Mouse (Mus musculus) erythroid progenitor cell, adult 5-6 weeks (primary cell): ENCODE data around the gene Pilrb1. TPM values are rescaled to one million over a fixed set of nuclear protein-coding genes. Genes with fewer than 3 reads are reported as not detected.

Experiments used
- ATAC-seq: replicated peaks from 2 replicates; pipeline ENCODE4 v1.8.0; 2016; ENCODE audit warnings: moderate number of reproducible peaks, mild to moderate bottlenecking, moderate TSS enrichment, inconsistent platforms; ENCODE audit not compliant: poor library complexity, low FRiP score, severe bottlenecking
- total RNA-seq, 2 experiments: library from RNA; stranded (forward) in 1 of 2; stranded (reverse) in 1 of 2; fragments of 150-400 nt in 1 of 2; fragments of 186-747, 209-891 nt in 1 of 2; gene quantifications; 2 replicates each; pipeline versions ENCODE4 v1.2.3 to v1.2.4; 2015 to 2017; ENCODE audit warnings: low replicate concordance in 2 of 2

Gene Pilrb1
- total RNA-seq, 2 experiments from 2014 or later: 15.1 to 21.4 TPM

DNA sequence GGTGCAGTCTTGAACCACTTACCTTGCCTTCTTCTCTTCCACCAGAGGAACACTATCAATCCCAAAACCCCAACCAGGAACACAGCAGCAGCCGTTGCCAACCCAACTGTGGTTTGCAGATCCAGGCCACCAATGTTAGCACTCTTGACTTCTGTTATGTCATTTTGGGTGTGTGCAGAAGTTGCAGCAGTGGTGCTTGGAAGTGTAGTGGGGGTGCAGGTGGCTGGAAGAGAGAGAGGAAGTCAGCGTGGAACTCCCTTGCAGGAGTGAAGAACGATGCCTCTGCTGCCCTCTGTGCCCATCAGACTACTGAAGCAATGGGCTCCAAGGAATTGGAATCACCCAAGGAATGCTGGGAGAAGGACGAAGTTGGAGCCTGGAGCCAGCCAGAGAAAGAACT, 26.8 kb downstream of the Pilrb1 start:
- no peak for ATAC-seq

GRCm38 (mm10) chr5:137830238-137830637, 27.7 kb downstream of the Pilrb1 start:
- ATAC-seq: no peak

- ATAC-seq: no peak
These were observed 29.2 kb downstream of the Pilrb1 start for GRCm38 (mm10) chr5:137828694-137829093.

DNA sequence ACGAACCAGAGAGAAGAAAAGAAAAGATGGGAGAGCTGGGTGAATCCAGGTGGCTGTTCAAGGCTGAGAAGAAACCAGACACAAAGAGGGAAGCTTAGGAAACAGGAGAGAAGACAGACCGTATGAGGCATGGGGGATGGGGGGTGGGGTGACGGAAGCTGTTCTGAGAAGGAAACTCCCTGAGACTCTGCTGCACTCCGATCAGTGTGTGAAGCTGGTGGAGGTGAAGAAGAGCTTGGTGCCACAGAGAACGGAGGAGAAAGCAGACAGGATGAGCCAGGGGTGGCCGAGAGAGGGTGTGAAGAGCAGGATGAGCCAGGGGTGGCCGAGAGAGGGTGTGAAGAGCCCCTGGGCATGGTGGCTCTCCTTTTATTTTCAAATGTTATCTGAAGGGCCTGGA, 31.5 kb downstream of the Pilrb1 start:
- no peak for ATAC-seq

GRCm38 (mm10) chr5:137825971-137826370, 31.9 kb downstream of the Pilrb1 start:
- no peak for ATAC-seq

GRCm38 (mm10) chr5:137825030-137825429, 32.9 kb downstream of the Pilrb1 start:
- no peak for ATAC-seq

- no peak for ATAC-seq
These were observed 34.4 kb downstream of the Pilrb1 start for GRCm38 (mm10) chr5:137823455-137824045.

DNA sequence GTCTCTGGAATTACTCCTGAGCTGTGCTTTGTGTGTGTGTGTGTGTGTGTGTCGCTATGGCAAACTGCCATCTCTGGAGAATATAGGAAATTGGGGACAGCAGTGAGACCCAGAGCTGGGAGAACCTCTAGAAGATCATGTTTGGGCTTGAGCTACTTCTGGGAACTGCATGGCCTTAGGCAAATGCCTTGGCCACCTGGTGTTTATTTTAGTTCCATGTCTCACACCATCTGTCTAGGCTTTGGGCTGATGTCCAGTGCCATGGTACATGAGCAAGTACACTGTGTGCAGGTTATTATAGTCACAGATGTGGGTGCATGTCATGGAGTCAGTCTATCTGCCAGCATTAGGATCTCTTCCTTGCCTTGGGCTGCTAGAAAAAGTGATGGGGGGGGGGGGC, 35.3 kb downstream of the Pilrb1 start:
- no peak for ATAC-seq

GRCm38 (mm10) chr5:137822126-137822525, 35.8 kb downstream of the Pilrb1 start:
- ATAC-seq: no peak

DNA sequence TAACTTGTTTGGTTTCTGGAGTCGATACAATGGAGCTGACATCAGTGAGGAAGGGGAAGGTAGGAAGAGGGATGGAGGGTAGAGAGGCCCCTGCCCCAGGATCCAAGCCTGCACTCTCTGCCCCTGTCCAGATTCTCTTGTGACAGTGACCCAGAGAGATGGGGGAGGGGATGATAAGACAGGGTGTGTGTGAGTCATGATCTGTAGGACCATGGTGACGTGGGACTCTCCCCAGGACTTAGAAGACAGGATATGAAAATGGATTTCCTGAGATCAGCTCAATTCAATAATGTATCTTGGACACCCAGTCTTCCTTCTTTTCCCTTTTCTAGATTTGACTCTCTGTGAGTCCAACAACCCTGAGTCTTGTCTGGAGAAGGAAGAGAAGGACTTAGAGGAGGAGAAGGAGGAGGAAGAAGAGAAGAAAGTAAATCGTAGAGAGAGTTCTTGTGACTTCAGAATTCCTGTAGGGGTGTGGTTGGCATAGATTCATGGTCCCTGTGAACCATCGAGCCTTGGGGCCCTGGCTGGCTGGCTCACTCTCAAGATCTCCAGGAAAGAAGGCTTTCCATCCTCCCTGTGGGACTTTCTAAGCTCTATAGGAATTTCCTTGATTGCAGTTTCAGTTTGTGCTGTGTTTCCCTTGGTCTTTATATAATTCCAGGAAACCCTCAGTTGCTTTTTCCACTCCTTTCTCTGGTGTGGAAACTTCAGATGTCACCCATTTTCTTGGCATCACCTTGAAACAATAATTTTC, 40.3 kb downstream of the Pilrb1 start:
- ATAC-seq: no peak

GRCm38 (mm10) chr5:137808316-137808715, 49.6 kb downstream of the Pilrb1 start:
- no peak for ATAC-seq

DNA sequence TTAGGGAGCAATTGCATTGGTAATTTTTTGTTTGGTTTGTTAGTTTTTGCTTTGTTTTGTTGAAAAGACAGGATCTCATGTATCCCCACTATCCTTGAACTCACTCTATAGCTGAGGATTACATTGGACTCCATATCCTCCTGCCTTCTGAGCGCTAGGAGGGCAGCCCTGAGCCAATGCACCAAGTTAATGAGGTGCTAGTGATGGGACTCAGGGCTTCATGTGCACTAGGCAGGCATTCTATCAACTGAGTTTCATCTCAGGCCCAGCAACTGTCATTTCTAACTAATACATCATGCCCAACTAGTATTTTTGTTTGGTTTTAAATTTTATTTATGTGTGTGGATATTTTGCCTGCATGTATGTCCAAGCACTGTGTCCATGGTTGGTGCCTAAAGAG, 51.7 kb downstream of the Pilrb1 start:
- no peak for ATAC-seq

Other genes with a start within 250 kb of the Pilrb1 start
- gene Pcolce, start 244.3 kb downstream of the Pilrb1 start, total RNA-seq (2015; ENCODE audit: low replicate concordance): 1.7 and 3.2 TPM in 2 replicates
- 1.0 TPM in 1 of 2 replicates, not detected in the other for gene Pcolce, start 244.3 kb downstream of the Pilrb1 start, total RNA-seq (2017; ENCODE audit: low replicate concordance)
- not detected in 2 replicates for gene Fbxo24, start 229.1 kb downstream of the Pilrb1 start, total RNA-seq (2015; ENCODE audit: low replicate concordance)
- gene Fbxo24, start 229.1 kb downstream of the Pilrb1 start, total RNA-seq (2017; ENCODE audit: low replicate concordance): not detected in 2 replicates
- 46.9 and 75.0 TPM in 2 replicates for gene Lrch4, start 229.0 kb downstream of the Pilrb1 start, total RNA-seq (2015; ENCODE audit: low replicate concordance)
- gene Lrch4, start 229.0 kb downstream of the Pilrb1 start, total RNA-seq (2017; ENCODE audit: low replicate concordance): 32.0 and 37.7 TPM in 2 replicates
- 17.3 and 25.2 TPM in 2 replicates for gene Gm20605, start 228.9 kb downstream of the Pilrb1 start, total RNA-seq (2015; ENCODE audit: low replicate concordance)
- 6.1 and 17.1 TPM in 2 replicates for gene Gm20605, start 228.9 kb downstream of the Pilrb1 start, total RNA-seq (2017; ENCODE audit: low replicate concordance)
- 62.5 and 94.1 TPM in 2 replicates for gene Sap25, start 216.8 kb downstream of the Pilrb1 start, total RNA-seq (2015; ENCODE audit: low replicate concordance)
- 7.7 and 15.9 TPM in 2 replicates for gene Sap25, start 216.8 kb downstream of the Pilrb1 start, total RNA-seq (2017; ENCODE audit: low replicate concordance)
- not detected in 2 replicates for gene Irs3, start 212.4 kb downstream of the Pilrb1 start, total RNA-seq (2015; ENCODE audit: low replicate concordance)
- not detected in 2 replicates for gene Irs3, start 212.4 kb downstream of the Pilrb1 start, total RNA-seq (2017; ENCODE audit: low replicate concordance)
- 91.4 and 101 TPM in 2 replicates for gene Agfg2, start 173.4 kb downstream of the Pilrb1 start, total RNA-seq (2015; ENCODE audit: low replicate concordance)
- 91.5 and 141 TPM in 2 replicates for gene Agfg2, start 173.4 kb downstream of the Pilrb1 start, total RNA-seq (2017; ENCODE audit: low replicate concordance)
- 2.5 TPM in 1 of 2 replicates, not detected in the other for gene Nyap1, start 116.5 kb downstream of the Pilrb1 start, total RNA-seq (2015; ENCODE audit: low replicate concordance)
- 1.4 and 4.9 TPM in 2 replicates for gene Nyap1, start 116.5 kb downstream of the Pilrb1 start, total RNA-seq (2017; ENCODE audit: low replicate concordance)
- 31.0 and 47.9 TPM in 2 replicates for gene Tsc22d4, start 112.4 kb downstream of the Pilrb1 start, total RNA-seq (2015; ENCODE audit: low replicate concordance)
- 88.1 and 103 TPM in 2 replicates for gene Tsc22d4, start 112.4 kb downstream of the Pilrb1 start, total RNA-seq (2017; ENCODE audit: low replicate concordance)
- gene Ppp1r35, start 79.3 kb downstream of the Pilrb1 start, total RNA-seq (2015; ENCODE audit: low replicate concordance): 43.6 and 45.8 TPM in 2 replicates
- 28.0 and 51.0 TPM in 2 replicates for gene Ppp1r35, start 79.3 kb downstream of the Pilrb1 start, total RNA-seq (2017; ENCODE audit: low replicate concordance)
- 45.4 and 50.7 TPM in 2 replicates for gene Mepce, start 70.5 kb downstream of the Pilrb1 start, total RNA-seq (2015; ENCODE audit: low replicate concordance)
- 8.9 and 22.3 TPM in 2 replicates for gene Mepce, start 70.5 kb downstream of the Pilrb1 start, total RNA-seq (2017; ENCODE audit: low replicate concordance)
- 9.7 and 15.5 TPM in 2 replicates for gene Zcwpw1, start 70.3 kb downstream of the Pilrb1 start, total RNA-seq (2015; ENCODE audit: low replicate concordance)
- 18.1 and 35.3 TPM in 2 replicates for gene Zcwpw1, start 70.3 kb downstream of the Pilrb1 start, total RNA-seq (2017; ENCODE audit: low replicate concordance)
- 9.2 and 35.7 TPM in 2 replicates for gene Pilra, start 21.8 kb downstream of the Pilrb1 start, total RNA-seq (2015; ENCODE audit: low replicate concordance)
- gene Pilra, start 21.8 kb downstream of the Pilrb1 start, total RNA-seq (2017; ENCODE audit: low replicate concordance): 10.5 and 14.4 TPM in 2 replicates
- gene Pilrb2, start 13.7 kb upstream of the Pilrb1 start, total RNA-seq (2015; ENCODE audit: low replicate concordance): 53.2 and 56.9 TPM in 2 replicates
- gene Pilrb2, start 13.7 kb upstream of the Pilrb1 start, total RNA-seq (2017; ENCODE audit: low replicate concordance): 4.0 and 17.1 TPM in 2 replicates
- not detected in 2 replicates for gene Cyp3a13, start 63.5 kb upstream of the Pilrb1 start, total RNA-seq (2015; ENCODE audit: low replicate concordance)
- gene Cyp3a13, start 63.5 kb upstream of the Pilrb1 start, total RNA-seq (2017; ENCODE audit: low replicate concordance): not detected in 2 replicates
- not detected in 2 replicates for gene Gjc3, start 105.0 kb upstream of the Pilrb1 start, total RNA-seq (2015; ENCODE audit: low replicate concordance)
- gene Gjc3, start 105.0 kb upstream of the Pilrb1 start, total RNA-seq (2017; ENCODE audit: low replicate concordance): not detected in 2 replicates
- not detected in 2 replicates for gene Azgp1, start 123.4 kb upstream of the Pilrb1 start, total RNA-seq (2015; ENCODE audit: low replicate concordance)
- not detected in 2 replicates for gene Azgp1, start 123.4 kb upstream of the Pilrb1 start, total RNA-seq (2017; ENCODE audit: low replicate concordance)
- not detected in 2 replicates for gene Smok3a, start 163.2 kb upstream of the Pilrb1 start, total RNA-seq (2015; ENCODE audit: low replicate concordance)
- not detected in 2 replicates for gene Smok3a, start 163.2 kb upstream of the Pilrb1 start, total RNA-seq (2017; ENCODE audit: low replicate concordance)
- gene Smok3b, start 163.3 kb upstream of the Pilrb1 start, total RNA-seq (2015; ENCODE audit: low replicate concordance): not detected in 2 replicates
- gene Smok3b, start 163.3 kb upstream of the Pilrb1 start, total RNA-seq (2017; ENCODE audit: low replicate concordance): not detected in 2 replicates
- gene Smok3c, start 195.1 kb upstream of the Pilrb1 start, total RNA-seq (2015; ENCODE audit: low replicate concordance): not detected in 2 replicates
- gene Smok3c, start 195.1 kb upstream of the Pilrb1 start, total RNA-seq (2017; ENCODE audit: low replicate concordance): not detected in 2 replicates
- gene Zkscan1, start 227.0 kb upstream of the Pilrb1 start, total RNA-seq (2015; ENCODE audit: low replicate concordance): 12.6 and 20.5 TPM in 2 replicates
- gene Zkscan1, start 227.0 kb upstream of the Pilrb1 start, total RNA-seq (2017; ENCODE audit: low replicate concordance): 14.4 and 16.7 TPM in 2 replicates